Mouse (Mus musculus): Measurements from ENCODE around the gene Clptm1. TPM values are rescaled to one million over a fixed set of nuclear protein-coding genes. Genes with fewer than 3 reads are reported as not detected.
"Not testable (repeated sequence)": the region's sequence is repeated elsewhere in the genome, so short reads cannot be mapped to it uniquely, and the experiment has no call there.

Gene Clptm1
- total and polyA plus RNA-seq, 3 experiments: 151 to 178 (median 152) TPM

DNA sequence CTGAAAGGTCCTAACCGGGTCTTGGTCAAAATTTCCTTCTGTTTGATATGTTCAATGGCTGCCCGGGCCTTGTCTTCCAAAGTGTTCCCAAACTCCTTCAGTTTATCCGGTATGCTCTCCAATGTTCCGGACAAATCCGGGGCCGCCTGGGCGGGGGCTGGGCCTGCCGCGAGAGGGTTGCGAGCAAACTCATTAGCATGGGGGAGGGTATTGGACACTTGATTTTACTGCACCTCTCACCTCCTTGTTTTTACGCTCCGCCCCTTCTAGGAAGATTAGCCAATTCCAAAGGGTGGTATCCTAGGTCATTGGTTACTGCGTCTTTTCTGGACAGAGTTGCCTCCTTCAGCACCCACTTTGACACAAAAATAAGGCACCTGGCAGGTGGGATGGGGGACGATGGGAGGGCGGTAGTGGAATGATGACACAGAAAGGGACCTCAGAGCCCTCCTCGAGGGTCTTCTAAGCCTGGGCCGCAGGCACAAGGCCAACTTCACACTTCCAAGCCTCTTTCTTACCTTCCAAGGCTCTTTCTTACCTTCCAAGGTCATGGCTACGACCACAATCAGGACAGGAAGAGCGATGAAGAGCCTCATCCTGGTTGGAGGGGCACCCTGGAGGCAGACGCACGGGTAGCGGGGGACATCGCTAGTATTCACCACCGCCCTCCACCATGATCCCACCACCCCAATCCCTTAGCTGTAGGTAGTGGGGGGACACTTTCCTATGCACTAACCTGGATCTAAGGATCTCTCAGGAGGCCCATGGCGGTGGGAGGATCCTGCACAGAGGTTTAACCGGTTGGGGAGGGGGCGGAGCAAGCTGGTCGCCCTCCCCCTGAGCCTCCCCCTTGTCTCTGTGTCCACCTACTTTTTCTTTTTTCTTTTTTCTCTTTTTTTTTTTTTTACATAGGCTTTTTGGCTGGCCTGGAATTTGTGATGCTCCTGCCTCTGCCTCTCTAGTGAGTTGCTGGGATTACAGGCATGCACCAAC, 27.3 kb upstream of the Clptm1 start, which contains the start of gene Apoc1:
TSS of gene Apoc1 (minus strand) at position 788 of the 993 bp plus-strand sequence.
- peak; percentile 69 for DNase-seq

GRCm38 (mm10) chr7:19691434-19691833, 26.6 kb upstream of the Clptm1 start:
- no peak for DNase-seq

- no peak for DNase-seq
Measured at GRCm38 (mm10) chr7:19690845-19691244, 26.0 kb upstream of the Clptm1 start.

GRCm38 (mm10) chr7:19688611-19689010, 23.8 kb upstream of the Clptm1 start:
- DNase-seq: no peak

- no peak for DNase-seq
Measured at GRCm38 (mm10) chr7:19688101-19688500, 23.3 kb upstream of the Clptm1 start.

DNA sequence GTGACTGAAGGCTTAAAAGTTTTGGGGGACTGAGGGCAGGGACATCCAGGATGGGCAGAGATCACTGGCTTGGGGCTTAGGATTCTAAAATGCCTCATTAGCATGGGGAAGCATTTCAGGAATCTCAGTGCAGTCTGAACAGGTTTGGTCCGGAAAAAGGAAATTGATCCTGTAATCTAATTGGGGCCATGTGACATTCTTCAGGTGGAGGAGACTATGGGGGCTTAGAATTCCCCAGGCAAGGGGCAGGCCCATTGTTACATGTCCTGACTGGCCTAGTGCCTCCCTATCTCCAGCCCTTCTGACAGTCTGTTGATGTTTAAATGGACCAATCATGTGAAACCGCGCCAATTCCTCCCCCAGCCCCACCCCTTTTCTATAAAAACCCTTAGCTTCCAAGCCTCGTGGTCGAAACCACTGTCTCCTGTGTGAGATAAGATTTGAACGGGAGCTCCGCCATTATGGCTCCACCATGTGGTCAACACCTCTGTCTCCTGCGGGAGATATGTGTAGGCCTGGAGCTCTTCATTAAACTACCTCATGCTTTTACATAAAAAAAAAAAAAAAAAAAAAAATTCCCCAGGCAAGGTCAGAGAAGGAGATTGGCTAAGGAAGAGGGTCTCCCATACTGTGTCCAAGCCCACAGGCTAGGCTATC, 22.2 kb upstream of the Clptm1 start:
- not testable (repeated sequence) for DNase-seq

- no peak for DNase-seq
Measured at GRCm38 (mm10) chr7:19686521-19686920, 21.7 kb upstream of the Clptm1 start.

GRCm38 (mm10) chr7:19685374-19685773, 20.5 kb upstream of the Clptm1 start:
- DNase-seq: no peak

DNA sequence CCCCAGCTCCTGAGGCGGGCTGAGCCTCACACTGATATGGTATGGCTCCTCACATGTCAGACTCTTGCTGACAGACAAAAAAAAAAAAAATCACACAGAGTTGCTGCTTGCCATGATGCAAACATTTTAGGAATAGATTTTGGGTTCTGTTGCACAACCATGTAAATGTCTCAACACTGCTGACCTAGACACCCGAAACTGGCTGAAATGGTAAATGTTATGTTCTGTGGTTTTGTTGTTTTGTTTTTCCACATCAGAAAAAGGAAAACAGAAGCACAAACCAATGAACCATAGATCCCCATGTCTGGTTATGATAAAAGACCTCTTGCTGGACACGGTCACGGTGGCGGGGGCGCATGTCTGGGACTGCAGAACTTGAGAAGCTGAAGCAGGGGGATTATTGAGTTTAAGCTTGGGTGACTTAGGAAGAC, 19.0 kb upstream of the Clptm1 start:
- no peak for DNase-seq

GRCm38 (mm10) chr7:19682979-19683378, 18.1 kb upstream of the Clptm1 start:
- DNase-seq: no peak

DNA sequence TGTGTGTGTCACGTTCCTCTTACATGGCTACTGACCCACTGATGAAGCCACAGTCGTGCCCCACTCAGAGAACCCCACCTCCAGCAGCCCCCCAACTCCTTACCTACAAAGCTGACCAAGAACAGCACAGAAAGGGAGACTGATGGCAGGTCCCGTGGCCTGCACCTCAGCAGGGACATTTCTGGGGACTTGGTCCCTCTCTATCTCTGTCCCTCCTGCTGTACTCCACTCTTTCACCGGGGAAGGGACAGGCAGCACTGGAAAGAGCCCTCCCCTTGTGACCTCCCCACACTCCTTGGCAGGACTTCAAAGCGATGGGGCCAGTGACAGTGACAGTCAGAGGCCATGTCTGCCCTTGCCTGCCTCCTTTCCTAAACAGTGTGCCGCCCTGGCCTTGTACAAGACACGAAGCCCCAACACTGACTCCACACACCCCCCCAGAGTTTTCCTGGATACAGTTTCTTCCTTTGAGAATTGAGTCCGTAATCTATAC, 16.4 kb upstream of the Clptm1 start, which contains the start of the genes Gm44805 and Apoc4:
TSS of gene Gm44805 (minus strand) at position 222 of the 493 bp plus-strand sequence.
TSS of gene Apoc4 (minus strand) at position 278 of the 493 bp plus-strand sequence.
- DNase-seq: peak; percentile 91

GRCm38 (mm10) chr7:19680702-19681101, 15.9 kb upstream of the Clptm1 start:
- peak; percentile 74 for DNase-seq

DNA sequence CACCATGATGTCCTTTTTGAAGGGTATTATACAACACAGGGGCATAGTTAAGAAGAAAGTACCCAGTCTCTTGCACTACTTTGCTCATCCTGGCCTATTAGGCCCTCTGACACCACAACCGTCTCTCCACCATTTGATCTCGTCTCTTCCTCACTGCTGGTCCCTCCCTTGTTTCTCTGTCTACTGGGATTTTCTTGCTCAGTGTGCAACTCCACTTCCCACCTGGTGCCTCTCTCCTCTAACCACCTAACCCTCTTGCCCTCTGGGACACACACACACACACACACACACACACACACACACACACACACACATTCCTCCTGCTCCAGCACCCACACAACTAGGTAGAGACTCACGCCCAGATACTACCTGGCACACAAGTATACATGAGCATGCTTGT, 14.1 kb upstream of the Clptm1 start:
- DNase-seq: no peak

DNA sequence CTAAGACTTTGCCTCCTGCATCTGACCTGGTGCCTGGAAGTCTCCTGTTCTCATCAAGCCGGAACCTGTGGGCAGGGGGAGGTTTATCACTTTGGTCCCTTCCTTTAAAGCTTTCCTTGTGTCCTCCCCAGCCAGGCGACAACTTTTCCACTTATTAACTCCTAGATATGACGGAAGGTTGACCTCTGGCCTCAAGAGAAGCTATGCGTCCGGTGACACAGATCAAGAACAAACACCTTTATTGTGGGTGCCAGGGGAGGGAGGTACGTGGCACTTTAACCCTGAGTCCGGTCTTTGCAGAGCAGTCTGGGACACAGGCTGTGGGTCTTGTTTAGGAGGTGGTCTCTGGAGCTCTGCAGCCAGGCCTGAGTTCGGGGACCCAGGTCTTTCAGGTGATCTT, 13.0 kb upstream of the Clptm1 start, which contains the start of gene Apoc2:
TSS of gene Apoc2 (minus strand) at position 70 of the 400 bp plus-strand sequence.
- no peak for DNase-seq

DNA sequence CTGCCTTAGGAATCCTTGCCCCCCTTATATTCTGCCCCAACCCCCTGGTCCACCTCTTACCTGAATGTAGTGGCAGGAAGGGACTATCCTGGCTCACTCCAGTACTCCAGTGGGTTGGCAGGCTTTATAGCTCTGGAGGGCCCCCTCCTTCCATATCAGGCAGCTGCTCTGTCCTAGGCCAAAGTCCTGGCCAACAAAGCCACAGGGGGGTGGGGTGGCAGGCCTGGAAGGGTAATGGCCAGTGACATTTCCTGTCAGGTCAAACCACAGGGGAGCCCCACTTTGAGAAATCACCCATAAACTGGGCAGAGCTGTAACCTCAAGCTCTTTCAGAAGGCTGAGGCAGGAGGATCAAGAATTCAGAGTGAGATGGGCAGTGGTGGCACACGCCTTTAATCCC, 11.8 kb upstream of the Clptm1 start:
- DNase-seq: no peak

- no peak for DNase-seq
Measured at GRCm38 (mm10) chr7:19675824-19676223, 11.0 kb upstream of the Clptm1 start.

GRCm38 (mm10) chr7:19673083-19673699, 8.4 kb upstream of the Clptm1 start:
- no peak for DNase-seq

- no peak for DNase-seq
Measured at GRCm38 (mm10) chr7:19671511-19671910, 6.7 kb upstream of the Clptm1 start.

DNA sequence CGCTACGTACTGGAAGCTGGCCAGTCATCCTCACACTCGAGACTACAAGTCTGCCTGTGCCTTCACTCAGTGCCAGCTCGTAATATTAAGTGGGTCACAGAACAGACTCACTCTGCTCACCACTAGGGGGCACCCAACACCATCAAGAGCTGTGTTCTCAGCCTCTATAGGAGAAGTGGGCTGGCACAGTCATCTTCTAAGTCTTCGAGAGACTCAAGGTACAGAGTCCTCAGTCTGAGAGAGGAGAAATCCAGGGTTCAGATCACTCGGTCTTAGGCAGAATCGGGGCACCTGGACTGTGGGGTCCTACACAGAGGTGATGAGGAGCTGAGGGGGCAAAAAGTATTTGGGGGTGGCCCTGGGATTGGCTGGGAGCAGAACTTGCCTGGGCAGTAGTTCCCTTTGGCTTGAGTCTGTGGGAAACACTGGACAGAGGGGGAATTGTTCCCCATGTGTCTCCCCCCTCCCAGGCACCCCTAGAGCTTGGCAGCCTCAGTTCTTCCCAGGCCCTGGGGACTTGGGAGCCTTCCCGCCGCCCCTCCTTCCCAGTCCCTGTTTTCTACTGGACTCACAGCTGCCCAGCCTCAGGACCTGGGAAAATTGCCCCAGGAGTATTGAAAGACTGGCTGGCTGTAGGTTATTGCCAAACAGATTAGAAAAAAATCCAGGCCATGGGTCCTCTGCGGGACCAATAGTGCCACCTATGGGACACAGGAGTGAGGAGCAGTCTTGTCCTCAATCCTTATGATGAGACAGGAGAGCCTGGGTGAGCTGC, 4.3 kb upstream of the Clptm1 start:
- DNase-seq: peak; percentile 93

- DNase-seq: no peak
Measured at GRCm38 (mm10) chr7:19667434-19667833, 2.6 kb upstream of the Clptm1 start.

GRCm38 (mm10) chr7:19666750-19667149, 1.9 kb upstream of the Clptm1 start:
- DNase-seq: no peak
